Mouse (Mus musculus) midbrain, embryonic 11.5 days (tissue): ENCODE data around the gene Gm1330. TPM values are rescaled to one million over a fixed set of nuclear protein-coding genes. Genes with fewer than 3 reads are reported as not detected.
"Not testable (repeated sequence)": the region's sequence is repeated elsewhere in the genome, so short reads cannot be mapped to it uniquely, and the experiment has no call there.

ENCODE experiments used
- ATAC-seq: fragments of 200-750 bp; cut with Nextera tagmentation; 2 replicates; pipeline ENCODE4 v1.8.0; 2017; ENCODE audit warnings: moderate TSS enrichment, moderate library complexity; ENCODE audit not compliant: low FRiP score
- DNase-seq: peaks from one replicate; pipeline ENCODE4 v3.0.0; 2015; ENCODE audit warnings: low spot score; ENCODE audit errors: missing footprints
- H3K27ac ChIP-seq: fragments of 300-500 bp; sonication (generic); 2 replicates; pipeline ENCODE4 v1.5.1; 2014; ENCODE audit warnings: low read depth, low read length
- H3K27me3 ChIP-seq: fragments of 300-500 bp; sonication (generic); 2 replicates; pipeline ENCODE4 v1.6.1; 2014; ENCODE audit warnings: mild to moderate bottlenecking, low read length, moderate library complexity, mixed read lengths; ENCODE audit not compliant: control insufficient read depth, insufficient read depth
- H3K36me3 ChIP-seq: fragments of 300-500 bp; sonication (generic); 2 replicates; pipeline ENCODE4 v1.6.1; 2014; ENCODE audit warnings: mild to moderate bottlenecking, low read length, moderate library complexity, mixed read lengths; ENCODE audit not compliant: control insufficient read depth, insufficient read depth
- H3K4me1 ChIP-seq: fragments of 300-500 bp; sonication (generic); 2 replicates; pipeline ENCODE4 v1.6.1; 2014; ENCODE audit warnings: low read length; ENCODE audit not compliant: control insufficient read depth, insufficient read depth
- H3K4me2 ChIP-seq: fragments of 300-500 bp; sonication (generic); 2 replicates; pipeline ENCODE4 v1.6.1; 2014; ENCODE audit warnings: mild to moderate bottlenecking, moderate library complexity
- H3K4me3 ChIP-seq: fragments of 300-500 bp; sonication (generic); 2 replicates; pipeline ENCODE4 v1.5.1; 2014; ENCODE audit warnings: low read depth, low read length
- H3K9ac ChIP-seq: fragments of 300-500 bp; sonication (generic); 2 replicates; pipeline ENCODE4 v1.6.1; 2014; ENCODE audit warnings: low read length
- H3K9me3 ChIP-seq: fragments of 300-500 bp; sonication (generic); 2 replicates; pipeline ENCODE4 v1.6.1; 2016; ENCODE audit warnings: low read length; ENCODE audit not compliant: control insufficient read depth
- WGBS: fragments of 180-500 bp; shearing (Covaris S2); extraction: QIAGEN DNeasy Blood & Tissue Kit; methylation state at CpG from one replicate; pipeline ENCODE4 v1.1.7; 2014; 5-methylcytosine and 5-hydroxymethylcytosine counted together
- polyA plus RNA-seq: library from polyadenylated mRNA; unstranded; fragments of >200 nt; fragmentation: Nextera tagmentation; extraction: Ambion mirVana; gene quantifications from 2 replicates; pipeline ENCODE4 v1.2.1, GENCODE M21; 2014

Gm1330 gene
- polyA plus RNA-seq = not detected in 2 replicates

DNA sequence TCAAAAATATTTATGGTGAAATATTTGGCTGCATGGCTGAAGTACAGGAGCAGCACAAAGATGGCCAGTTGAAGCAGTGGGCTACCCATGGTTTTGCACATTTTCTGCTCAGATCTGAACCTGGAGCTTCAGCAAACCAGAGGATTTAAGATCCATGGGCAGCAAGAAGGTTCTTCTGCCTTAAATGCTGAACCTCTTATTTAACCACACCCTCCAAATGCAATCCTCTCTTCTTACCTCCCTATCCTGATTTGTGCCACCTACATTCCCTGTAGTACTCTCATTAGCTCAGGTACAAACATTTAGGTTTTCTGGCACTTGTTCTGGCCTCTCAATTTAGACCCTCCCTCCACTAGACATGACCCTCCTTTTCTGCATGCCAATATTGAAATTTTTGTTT, at the start of gene Gm1330:
Gene Gm1330, minus strand, starts transcription at position 101 of the 400 bp plus-strand sequence.
- no peaks in the 10 kb centered on the region for H3K36me3 ChIP-seq
- no peak for ATAC-seq

DNA sequence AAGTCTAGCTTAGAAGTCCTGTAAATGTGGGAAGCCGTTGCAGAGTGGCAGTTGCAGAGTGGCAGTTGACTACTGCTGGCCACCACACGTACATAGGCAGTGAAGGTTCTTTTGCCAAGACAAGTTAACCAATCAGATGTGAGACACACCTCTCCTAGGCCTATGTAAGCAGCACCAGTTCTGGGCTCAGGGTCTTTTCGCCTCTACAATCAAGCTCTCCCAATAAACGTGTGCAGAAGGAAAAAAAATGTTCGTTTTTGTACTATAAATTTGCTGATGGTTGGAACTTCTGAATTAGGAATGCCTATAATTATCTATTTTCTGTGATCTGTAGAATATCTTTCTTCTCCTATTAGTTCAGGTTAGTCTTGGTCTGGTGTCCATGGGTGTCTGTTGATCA, 14.1 kb upstream of the Gm1330 start, which contains the start of gene Gm10750:
Gene Gm10750, minus strand, starts transcription at position 101 of the 400 bp plus-strand sequence.
- not testable (repeated sequence) for DNase-seq, H3K36me3 ChIP-seq, H3K9me3 ChIP-seq, H3K9ac ChIP-seq, ATAC-seq, H3K27ac ChIP-seq, H3K27me3 ChIP-seq, H3K4me1 ChIP-seq, H3K4me3 ChIP-seq, H3K4me2 ChIP-seq
- WGBS = 71% methylated on average over 4 of the region's 5 CpGs

More for the DNA sequence above, at the start of gene Gm1330:
- H3K4me2 ChIP-seq = no peak within 1 kb of the TSS
- no peak for DNase-seq
- no peak within 1 kb of the TSS for H3K9ac ChIP-seq
- H3K4me1 ChIP-seq = no peaks in the 10 kb centered on the region
- H3K27ac ChIP-seq = no peak within 1 kb of the TSS
- peaks cover 3% of the 10 kb centered on the region; the same call in 1 of the 2 replicates for H3K9me3 ChIP-seq
- no peaks in the 10 kb centered on the region for H3K27me3 ChIP-seq
- no peak within 1 kb of the TSS for H3K4me3 ChIP-seq

DNA sequence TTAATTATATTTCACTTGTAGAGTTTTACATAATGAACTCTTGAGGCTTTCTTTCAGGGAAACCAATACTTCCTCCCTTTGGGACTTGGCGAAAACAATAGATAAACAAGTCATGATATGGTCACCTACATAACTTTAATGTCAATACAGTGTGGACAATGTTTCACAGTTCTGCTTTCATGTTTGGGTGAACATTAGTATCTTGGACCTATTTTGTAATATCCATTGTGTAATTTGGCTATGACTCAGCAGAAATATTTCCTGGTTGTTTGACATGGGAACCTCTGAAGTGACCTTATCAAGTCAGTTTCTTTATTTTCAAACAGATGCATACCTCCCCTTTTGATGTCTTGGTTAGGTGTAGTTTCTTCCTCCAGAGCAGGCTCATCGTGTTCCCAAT, 1.8 kb upstream of the Gm1330 start:
- Histone ChIP-seq H3K9ac (no peak overlapping the region), H3K9me3 (peaks cover 3% of the 10 kb centered on the region; the same call in 1 of the 2 replicates), H3K27me3 (no peaks in the 10 kb centered on the region), H3K4me2 (no peak overlapping the region), H3K27ac (no peak overlapping the region), H3K4me1 (no peaks in the 10 kb centered on the region), H3K36me3 (no peaks in the 10 kb centered on the region), H3K4me3 (no peak overlapping the region)
- WGBS = 78% methylated on average over 2 of the region's 2 CpGs
- no peak for ATAC-seq
- no peak for DNase-seq

DNA sequence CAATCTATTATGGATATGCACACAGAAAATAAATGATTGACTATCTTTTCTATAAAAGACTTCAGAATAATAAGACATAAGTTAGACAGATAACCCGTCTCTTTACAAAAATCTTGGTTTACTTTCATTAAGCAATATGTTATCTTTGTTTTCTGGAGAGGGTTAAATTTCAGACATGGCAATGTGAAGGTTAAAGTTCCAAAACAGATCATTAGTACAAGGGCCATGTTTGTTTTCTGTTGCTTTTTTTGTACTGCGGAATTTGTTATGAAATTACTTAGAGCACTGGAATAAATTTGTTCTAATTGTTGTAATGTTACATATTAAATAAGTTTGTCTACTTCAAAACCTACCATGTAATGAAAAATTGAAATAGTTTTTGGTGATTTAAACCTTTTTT, 7.9 kb downstream of the Gm1330 start:
- Histone ChIP-seq H3K9me3 (no peaks in the 10 kb centered on the region), H3K4me2 (no peak overlapping the region), H3K4me3 (no peak overlapping the region), H3K9ac (no peak overlapping the region), H3K27ac (no peak overlapping the region), H3K27me3 (no peaks in the 10 kb centered on the region), H3K4me1 (no peaks in the 10 kb centered on the region), H3K36me3 (no peaks in the 10 kb centered on the region)
- DNase-seq (no peak), ATAC-seq (no peak)
- WGBS = 90% methylated on average over 2 of the region's 2 CpGs

Other genes starting within 250 kb of the Gm1330 start
- not detected in 2 replicates for gene Cst11, start 231.8 kb downstream of the Gm1330 start, polyA plus RNA-seq
- not detected in 2 replicates for gene 8030411F24Rik, start 221.2 kb downstream of the Gm1330 start, polyA plus RNA-seq
- gene Cst12, start 213.9 kb downstream of the Gm1330 start, polyA plus RNA-seq = not detected in 2 replicates
- gene Cst8, start 204.5 kb downstream of the Gm1330 start, polyA plus RNA-seq = not detected in 2 replicates
- not detected in 2 replicates for gene Cst13, start 183.2 kb downstream of the Gm1330 start, polyA plus RNA-seq
- gene Cst9, start 168.1 kb downstream of the Gm1330 start, polyA plus RNA-seq = not detected in 2 replicates
- gene 9230104L09Rik, start 138.2 kb downstream of the Gm1330 start, polyA plus RNA-seq = not detected in 2 replicates
- 341 and 346 TPM in 2 replicates for gene Cst3, start 127.6 kb downstream of the Gm1330 start, polyA plus RNA-seq
- gene Gm10750, start 14.0 kb upstream of the Gm1330 start, polyA plus RNA-seq = not detected in 2 replicates